Mouse (Mus musculus) left cerebral cortex, adult 11 months (tissue): ENCODE data around the gene Scgb1c1.
"Not testable (repeated sequence)": the region's sequence is repeated elsewhere in the genome, so short reads cannot be mapped to it uniquely, and the experiment has no call there.

Experiments used
- DNase-seq: peaks from one replicate; pipeline ENCODE4 v3.0.0; 2022; ENCODE audit warnings: low spot score

Gene Scgb1c1

GRCm38 (mm10) chr7:140880865-140881515, 35.6 kb downstream of the Scgb1c1 start:
- no peak for DNase-seq

GRCm38 (mm10) chr7:140881696-140882468, 36.5 kb downstream of the Scgb1c1 start, which contains the start of the genes Psmd13 and Sirt3:
Psmd13 (plus strand) TSS chr7:140881968.
Sirt3 (minus strand) TSS chr7:140882309.
- peak; percentile 89 for DNase-seq

- DNase-seq: no peak
Observed at GRCm38 (mm10) chr7:140882469-140882803, 37.1 kb downstream of the Scgb1c1 start.

GRCm38 (mm10) chr7:140890636-140891035, 45.3 kb downstream of the Scgb1c1 start:
- DNase-seq: not testable (repeated sequence)

GRCm38 (mm10) chr7:140894031-140894430, 48.7 kb downstream of the Scgb1c1 start:
- no peak for DNase-seq

- DNase-seq: no peak
Observed at GRCm38 (mm10) chr7:140894611-140895010, 49.3 kb downstream of the Scgb1c1 start.
